Mouse (Mus musculus): ENCODE measurements around the gene Cd2bp2. TPM values are rescaled to one million over a fixed set of nuclear protein-coding genes. Genes with fewer than 3 reads are reported as not detected.

The Cd2bp2 gene
- polyA plus RNA-seq, 1 experiment, result 67.2 TPM

DNA sequence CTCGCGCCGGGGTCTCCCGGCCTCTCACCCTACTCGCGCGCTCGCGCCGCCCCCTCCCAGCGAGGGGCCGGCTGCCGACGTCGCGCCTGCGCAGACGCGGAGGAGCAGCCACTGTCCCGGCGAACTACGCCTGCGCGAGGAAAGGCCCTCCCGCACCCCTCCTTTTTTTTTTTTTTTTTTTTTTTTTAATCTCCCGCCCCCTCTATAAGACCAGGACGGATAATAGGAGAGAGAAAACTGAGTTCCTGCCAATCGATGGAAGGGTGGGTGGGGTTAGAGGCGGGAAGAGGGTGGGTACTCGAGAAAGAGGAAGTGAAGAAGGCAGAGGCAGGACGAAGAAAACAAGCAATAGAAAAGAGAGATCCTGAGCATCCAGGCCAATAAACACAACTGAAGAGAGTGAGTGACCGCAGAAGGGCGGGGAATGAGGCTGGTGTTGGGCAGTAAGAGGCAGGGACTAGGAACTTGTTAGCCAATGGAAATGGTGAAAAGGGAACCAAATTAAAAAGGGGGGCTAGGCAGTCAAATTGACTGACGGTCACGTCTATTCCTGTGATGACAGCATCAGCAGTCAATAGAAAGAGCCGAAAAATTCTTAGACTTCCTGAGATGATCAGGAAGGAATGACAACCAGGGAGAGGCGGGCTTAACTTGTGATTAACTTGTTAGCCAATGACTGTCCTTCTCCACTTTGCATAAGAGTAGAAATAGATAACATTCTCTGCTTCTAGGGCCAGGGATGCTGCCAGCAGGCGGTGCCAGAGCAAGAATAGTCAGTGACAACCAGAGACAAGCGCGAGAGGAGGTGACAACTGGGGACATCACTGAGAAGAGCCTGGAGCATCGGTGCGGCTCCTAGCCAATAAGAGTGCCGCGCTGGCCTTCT is 12.9 kb upstream of the Cd2bp2 start, which contains the start of gene Mylpf:
Gene Mylpf (plus strand): TSS at position 338 of the 886 bp plus-strand sequence.
- peak; percentile 93 for DNase-seq
- WGBS, result under 1% methylated on average over 44 of the region's 44 CpGs
- peak; percentile 52; the same call in 1 of the 2 replicates for TF ChIP-seq CTCF (IDR thresholded peaks at IDR 0.05; ENCODE audit: borderline replicate concordance, control insufficient read depth, extremely low read depth, insufficient read depth, low read length, poor library complexity)
- no peak for TF ChIP-seq POLR2A (IDR thresholded peaks at IDR 0.05; ENCODE audit: control insufficient read depth, extremely low read depth, insufficient read depth, low read length, poor library complexity)
- Histone ChIP-seq H3K27ac (ENCODE audit: control insufficient read depth, insufficient read depth, low read length) (peak within 1 kb of the TSS; percentile 89), H3K4me3 (ENCODE audit: control insufficient read depth, insufficient read depth, low read length) (peak within 1 kb of the TSS; percentile 81), H3K36me3 (ENCODE audit: control insufficient read depth, insufficient read depth, low read length) (peaks cover 2% of the 10 kb centered on the region), H3K4me1 (replicated peaks; ENCODE audit: control insufficient read depth, insufficient read depth, low read length) (peaks cover 44% of the 10 kb centered on the region), H3K27me3 (ENCODE audit: control insufficient read depth, insufficient read depth, low read length) (no peaks in the 10 kb centered on the region)

- H3K4me1 ChIP-seq (replicated peaks; ENCODE audit: control insufficient read depth, insufficient read depth, low read length), result peaks cover 40% of the 10 kb centered on the region
- no peak for TF ChIP-seq CTCF (IDR thresholded peaks at IDR 0.05; ENCODE audit: borderline replicate concordance, control insufficient read depth, extremely low read depth, insufficient read depth, low read length, poor library complexity)
- TF ChIP-seq POLR2A (IDR thresholded peaks at IDR 0.05; ENCODE audit: control insufficient read depth, extremely low read depth, insufficient read depth, low read length, poor library complexity), result no peak
- H3K36me3 ChIP-seq (ENCODE audit: control insufficient read depth, insufficient read depth, low read length), result peaks cover 7% of the 10 kb centered on the region
- no peak for DNase-seq
- WGBS, result 2% methylated on average over 35 of the region's 44 CpGs
- peak within 1 kb of the TSS; percentile 89 for H3K27ac ChIP-seq (ENCODE audit: control insufficient read depth, insufficient read depth, low read length)
- H3K27me3 ChIP-seq (ENCODE audit: control insufficient read depth, insufficient read depth, low read length), result no peaks in the 10 kb centered on the region
- peak within 1 kb of the TSS; percentile 81 for H3K4me3 ChIP-seq (ENCODE audit: control insufficient read depth, insufficient read depth, low read length)
These were observed 12.4 kb upstream of the Cd2bp2 start, which contains the start of gene Tbc1d10b for GRCm38 (mm10) chr7:127208295-127208552. TSS of gene Tbc1d10b (minus strand) at chr7:127208468.

DNA sequence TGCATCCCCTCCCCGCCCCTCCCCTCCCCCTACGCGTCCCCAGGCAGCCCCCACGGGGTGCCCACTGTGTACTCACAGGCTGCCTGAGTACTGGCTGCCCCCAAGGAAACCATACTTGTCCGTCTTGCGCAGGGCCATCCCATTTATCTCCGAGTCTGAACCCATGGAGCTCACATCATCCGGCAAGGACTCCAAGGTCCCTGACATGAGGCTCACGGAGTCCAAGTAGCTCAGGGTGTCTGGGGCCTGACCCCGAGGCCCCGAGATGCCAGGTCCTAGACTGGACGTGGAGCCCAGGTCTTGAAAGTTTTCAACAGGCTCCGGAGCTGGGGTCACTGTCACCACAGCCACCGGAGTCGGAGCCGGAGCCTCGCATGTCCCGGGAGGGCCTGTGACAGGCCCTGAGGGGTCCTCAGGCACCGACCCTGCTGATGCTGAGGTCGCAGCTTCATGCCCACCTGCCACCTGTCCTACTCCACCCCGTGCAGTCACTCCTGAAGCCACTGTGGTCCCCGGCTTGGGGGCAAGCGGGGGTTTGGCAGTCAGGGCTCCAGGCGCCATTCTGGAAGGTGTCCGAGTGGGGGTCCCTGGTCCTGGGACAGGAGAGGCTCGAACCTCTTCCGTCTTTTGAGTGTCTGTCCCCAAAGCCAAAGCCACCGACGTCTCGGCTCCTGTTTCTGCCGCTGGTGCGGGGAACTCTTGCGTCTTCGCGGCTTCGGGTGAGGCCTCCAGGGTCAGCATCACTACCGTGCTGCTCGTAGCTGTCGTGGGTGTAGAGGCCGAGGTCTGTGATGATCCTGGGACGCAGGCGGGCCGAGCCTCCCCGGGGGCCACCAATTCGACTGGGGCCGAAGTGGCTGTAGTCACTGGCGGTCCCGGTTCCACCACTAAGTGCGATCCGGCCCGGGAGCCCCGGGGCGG is 11.8 kb upstream of the Cd2bp2 start:
- Histone ChIP-seq H3K36me3 (ENCODE audit: control insufficient read depth, insufficient read depth, low read length) (peaks cover 13% of the 10 kb centered on the region), H3K27me3 (ENCODE audit: control insufficient read depth, insufficient read depth, low read length) (no peaks in the 10 kb centered on the region), H3K4me3 (ENCODE audit: control insufficient read depth, insufficient read depth, low read length) (peak overlapping the region; percentile 81), H3K27ac (ENCODE audit: control insufficient read depth, insufficient read depth, low read length) (peak overlapping the region; percentile 12; the same call in 1 of the 2 replicates), H3K4me1 (replicated peaks; ENCODE audit: control insufficient read depth, insufficient read depth, low read length) (peaks cover 37% of the 10 kb centered on the region)
- WGBS, result under 1% methylated on average over 53 of the region's 53 CpGs
- no peak for DNase-seq
- TF ChIP-seq POLR2A (IDR thresholded peaks at IDR 0.05; ENCODE audit: control insufficient read depth, extremely low read depth, insufficient read depth, low read length, poor library complexity) (no peak), CTCF (IDR thresholded peaks at IDR 0.05; ENCODE audit: borderline replicate concordance, control insufficient read depth, extremely low read depth, insufficient read depth, low read length, poor library complexity) (no peak)

DNA sequence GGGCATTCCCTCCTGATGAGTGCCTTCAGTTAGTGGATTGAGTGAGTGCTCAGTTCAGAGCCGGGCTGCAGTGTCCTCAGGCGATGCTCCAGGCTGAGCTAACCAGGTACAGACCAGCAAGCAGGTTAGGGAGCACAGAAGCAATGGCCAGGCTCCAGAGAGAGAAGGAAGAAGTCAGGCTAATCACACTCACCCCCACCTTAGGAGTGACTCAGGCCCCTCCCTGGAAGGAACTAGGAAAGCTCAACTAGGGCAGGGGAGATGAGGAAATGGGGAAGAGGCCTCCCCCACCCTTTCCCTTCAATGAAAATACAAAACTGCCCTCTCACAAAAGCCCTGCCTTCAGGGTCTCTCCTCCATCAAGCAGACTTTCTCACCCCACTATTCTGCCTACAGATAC is 10.8 kb upstream of the Cd2bp2 start:
- 38% methylated on average over 2 of the region's 2 CpGs for WGBS
- Histone ChIP-seq H3K27ac (ENCODE audit: control insufficient read depth, insufficient read depth, low read length) (peak overlapping the region; percentile 15; the same call in 1 of the 2 replicates), H3K4me1 (replicated peaks; ENCODE audit: control insufficient read depth, insufficient read depth, low read length) (peaks cover 37% of the 10 kb centered on the region)

DNA sequence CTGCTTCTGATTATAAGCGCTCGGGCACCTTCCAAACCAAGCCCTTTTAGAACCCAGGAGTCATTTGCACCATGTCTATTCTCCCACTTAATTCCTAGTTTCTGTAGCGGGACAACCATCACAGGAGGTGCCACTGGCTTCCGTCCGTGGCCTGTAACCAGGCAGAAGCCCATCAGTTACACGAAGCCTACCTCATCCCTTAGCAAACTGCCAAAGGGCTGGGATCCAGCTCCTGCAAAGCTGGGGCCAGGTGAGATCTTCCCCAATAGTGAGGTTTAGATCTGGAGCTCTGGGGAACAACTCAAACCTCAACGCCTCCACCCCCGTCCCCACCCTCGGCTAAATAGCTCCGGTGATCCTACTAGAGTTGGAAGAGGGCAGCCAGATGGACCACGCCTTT is 634 bp upstream of the Cd2bp2 start:
- Histone ChIP-seq H3K4me3 (ENCODE audit: control insufficient read depth, insufficient read depth, low read length) (peak overlapping the region; percentile 70; the same call in 1 of the 2 replicates), H3K36me3 (ENCODE audit: control insufficient read depth, insufficient read depth, low read length) (peaks cover 53% of the 10 kb centered on the region), H3K27ac (ENCODE audit: control insufficient read depth, insufficient read depth, low read length) (no peak overlapping the region), H3K27me3 (ENCODE audit: control insufficient read depth, insufficient read depth, low read length) (no peaks in the 10 kb centered on the region), H3K4me1 (replicated peaks; ENCODE audit: control insufficient read depth, insufficient read depth, low read length) (peaks cover 17% of the 10 kb centered on the region)
- no peak for DNase-seq
- no peak for TF ChIP-seq CTCF (IDR thresholded peaks at IDR 0.05; ENCODE audit: borderline replicate concordance, control insufficient read depth, extremely low read depth, insufficient read depth, low read length, poor library complexity)
- TF ChIP-seq POLR2A (IDR thresholded peaks at IDR 0.05; ENCODE audit: control insufficient read depth, extremely low read depth, insufficient read depth, low read length, poor library complexity), result no peak
- WGBS, result 60% methylated on average over 11 of the region's 11 CpGs

More for the DNA sequence above, 10.8 kb upstream of the Cd2bp2 start:
- no peaks in the 10 kb centered on the region for H3K27me3 ChIP-seq (ENCODE audit: control insufficient read depth, insufficient read depth, low read length)
- H3K36me3 ChIP-seq (ENCODE audit: control insufficient read depth, insufficient read depth, low read length), result peaks cover 19% of the 10 kb centered on the region
- DNase-seq, result no peak
- TF ChIP-seq POLR2A (IDR thresholded peaks at IDR 0.05; ENCODE audit: control insufficient read depth, extremely low read depth, insufficient read depth, low read length, poor library complexity) (no peak), CTCF (IDR thresholded peaks at IDR 0.05; ENCODE audit: borderline replicate concordance, control insufficient read depth, extremely low read depth, insufficient read depth, low read length, poor library complexity) (no peak)
- peak overlapping the region; percentile 81 for H3K4me3 ChIP-seq (ENCODE audit: control insufficient read depth, insufficient read depth, low read length)

DNA sequence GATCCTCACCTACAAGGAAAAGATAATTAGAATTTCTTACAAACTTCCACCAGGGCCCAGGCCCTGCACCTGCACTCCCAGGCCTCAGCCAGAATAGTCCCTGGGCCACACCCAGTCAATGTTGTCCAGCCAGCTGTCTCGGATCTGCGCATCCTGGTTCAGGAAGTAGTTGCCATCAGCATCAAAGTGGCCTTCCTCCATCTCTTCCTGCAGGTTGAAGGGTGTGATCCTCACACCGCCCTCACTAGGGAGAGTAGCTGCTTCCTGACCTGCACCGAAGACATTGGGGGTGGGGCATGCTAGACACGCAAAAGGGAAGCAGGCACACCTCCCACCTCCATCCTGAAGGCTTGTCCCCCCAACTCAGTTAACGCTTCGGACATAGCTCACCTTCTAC is 1.2 kb downstream of the Cd2bp2 start:
- Histone ChIP-seq H3K4me1 (replicated peaks; ENCODE audit: control insufficient read depth, insufficient read depth, low read length) (peaks cover 27% of the 10 kb centered on the region), H3K36me3 (ENCODE audit: control insufficient read depth, insufficient read depth, low read length) (peaks cover 34% of the 10 kb centered on the region), H3K4me3 (ENCODE audit: control insufficient read depth, insufficient read depth, low read length) (peak overlapping the region; percentile 78), H3K27ac (ENCODE audit: control insufficient read depth, insufficient read depth, low read length) (no peak overlapping the region), H3K27me3 (ENCODE audit: control insufficient read depth, insufficient read depth, low read length) (no peaks in the 10 kb centered on the region)
- DNase-seq, result no peak
- WGBS, result 68% methylated on average over 7 of the region's 7 CpGs
- TF ChIP-seq POLR2A (IDR thresholded peaks at IDR 0.05; ENCODE audit: control insufficient read depth, extremely low read depth, insufficient read depth, low read length, poor library complexity) (no peak), CTCF (IDR thresholded peaks at IDR 0.05; ENCODE audit: borderline replicate concordance, control insufficient read depth, extremely low read depth, insufficient read depth, low read length, poor library complexity) (no peak)

All from thymus, adult 2 months (tissue).